Mouse (Mus musculus): ENCODE data around the gene Ezr.

Ezr gene

GRCm38 (mm10) chr17:6766823-6767222 is 15.8 kb downstream of the Ezr start:
- DNase-seq: no peak

GRCm38 (mm10) chr17:6765886-6766285 is 16.7 kb downstream of the Ezr start:
- no peak for DNase-seq

- DNase-seq: no peak
Measured at GRCm38 (mm10) chr17:6764730-6765129, 17.9 kb downstream of the Ezr start.

- DNase-seq: no peak
Measured at GRCm38 (mm10) chr17:6764227-6764593, 18.4 kb downstream of the Ezr start.

GRCm38 (mm10) chr17:6763513-6764226 is 18.9 kb downstream of the Ezr start:
- no peak for DNase-seq

- no peak for DNase-seq
Measured at GRCm38 (mm10) chr17:6759717-6760292, 22.8 kb downstream of the Ezr start.

GRCm38 (mm10) chr17:6758845-6759244 is 23.7 kb downstream of the Ezr start:
- no peak for DNase-seq

- DNase-seq: no peak
Measured at GRCm38 (mm10) chr17:6757902-6758301, 24.7 kb downstream of the Ezr start.

- no peak for DNase-seq
Measured at GRCm38 (mm10) chr17:6755873-6756272, 26.7 kb downstream of the Ezr start.

- DNase-seq: no peak
Measured at GRCm38 (mm10) chr17:6755176-6755575, 27.4 kb downstream of the Ezr start.

- no peak for DNase-seq
Measured at GRCm38 (mm10) chr17:6752375-6752774, 30.2 kb downstream of the Ezr start.

- DNase-seq: no peak
Measured at GRCm38 (mm10) chr17:6751221-6751859, 31.2 kb downstream of the Ezr start.

- DNase-seq: no peak
Measured at GRCm38 (mm10) chr17:6748779-6749464, 33.7 kb downstream of the Ezr start.

GRCm38 (mm10) chr17:6747478-6747877 is 35.1 kb downstream of the Ezr start:
- no peak for DNase-seq

GRCm38 (mm10) chr17:6746452-6747231 is 35.9 kb downstream of the Ezr start:
- DNase-seq: no peak

GRCm38 (mm10) chr17:6745975-6746374 is 36.6 kb downstream of the Ezr start:
- no peak for DNase-seq

- no peak for DNase-seq
Measured at GRCm38 (mm10) chr17:6745503-6745902, 37.1 kb downstream of the Ezr start.

- DNase-seq: no peak
Measured at GRCm38 (mm10) chr17:6744871-6745270, 37.7 kb downstream of the Ezr start.

GRCm38 (mm10) chr17:6744366-6744765 is 38.2 kb downstream of the Ezr start:
- DNase-seq: no peak

- no peak for DNase-seq
Measured at GRCm38 (mm10) chr17:6743787-6744239, 38.8 kb downstream of the Ezr start.

- DNase-seq: no peak
Measured at GRCm38 (mm10) chr17:6743039-6743575, 39.5 kb downstream of the Ezr start.

All from cerebellum, adult 11 months (tissue).